ENCODE assay signal across 24 mouse cellular contexts in the genomic region with DNA sequence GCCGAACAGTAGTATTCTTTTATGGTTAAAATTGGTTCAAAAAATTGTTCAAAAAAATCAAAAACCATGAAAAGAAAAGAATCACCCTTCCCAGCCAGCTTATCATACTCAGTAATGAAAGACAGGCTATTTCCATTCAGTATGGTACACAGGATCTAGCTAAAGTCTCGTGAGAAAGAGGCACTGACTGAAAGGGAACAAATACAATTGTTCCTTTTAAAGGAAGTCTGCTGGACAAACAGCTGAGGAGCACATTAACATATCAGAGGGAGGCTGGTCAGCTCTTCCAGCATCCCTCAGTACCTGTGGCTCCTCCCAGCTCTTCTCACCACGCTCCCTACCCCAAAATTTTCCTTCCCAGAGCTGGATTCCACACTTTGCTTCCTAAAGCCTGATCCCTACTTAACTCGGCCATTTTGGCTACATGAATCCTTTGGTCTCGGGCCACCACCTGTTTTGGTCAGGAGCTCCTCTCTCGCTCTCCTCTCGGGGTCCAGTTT. TPM values are rescaled to one million over a fixed set of nuclear protein-coding genes. Genes with fewer than 3 reads are reported as not detected.
DNase-seq lines count a peak whose midpoint lies in the region; ATAC-seq and TF ChIP-seq lines count a peak whose summit lies in the region.
"Had no signal": no experiment of that assay in that cellular context is flagged by ENCODE, and none has a peak within 500 bp of the region (broad histone marks: within the 10 kb centered on the region; RNA-seq: fewer than 3 reads in every experiment).

No protein-coding gene starts in this region.

- no peak overlapping the region for H3K4me2 ChIP-seq in midbrain, embryonic 16.5 days (ENCODE audit: low read length)
- H3K4me2 ChIP-seq in hindbrain, embryonic 14.5 days (replicated peaks), result no peak overlapping the region
- H3K4me2 ChIP-seq: embryonic facial prominence, embryonic 12.5 days; forebrain, embryonic 12.5 days; forebrain, embryonic 15.5 days; heart, embryonic 13.5 days; hindbrain, embryonic 15.5 days had no signal

- WGBS in midbrain, embryonic 10.5 days, result 72% methylated on average over 7 of the region's 7 CpGs
- 58% methylated on average over 7 of the region's 7 CpGs for WGBS in midbrain, embryonic 16.5 days
- 67% methylated on average over 7 of the region's 7 CpGs for WGBS in hindbrain, embryonic 14.5 days

- 0 out of 2 replicates have a peak overlapping the region, but pooled peaks have one; percentile 46 for H3K27ac ChIP-seq in midbrain, embryonic 10.5 days (replicated peaks)
- no peak overlapping the region for H3K27ac ChIP-seq in midbrain, embryonic 16.5 days (ENCODE audit: low read length)
- peak overlapping the region; percentile 9; the same call in 1 of the 2 replicates for H3K27ac ChIP-seq in testis, adult 2 months (ENCODE audit: control insufficient read depth, insufficient read depth, low read depth, low read length)
- no peak overlapping the region for H3K27ac ChIP-seq in hindbrain, embryonic 14.5 days
- H3K27ac ChIP-seq: embryonic facial prominence, embryonic 12.5 days; forebrain, embryonic 12.5 days; forebrain, embryonic 15.5 days; heart, embryonic 13.5 days; hindbrain, embryonic 15.5 days had no signal

- H3K27me3 ChIP-seq in midbrain, embryonic 10.5 days (ENCODE audit: low read depth, poor library complexity, severe bottlenecking), result peaks cover 17% of the 10 kb centered on the region
- H3K27me3 ChIP-seq in midbrain, embryonic 16.5 days (ENCODE audit: control insufficient read depth, insufficient read depth, low read depth, low read length), result no peaks in the 10 kb centered on the region
- H3K27me3 ChIP-seq in testis, adult 2 months (ENCODE audit: control insufficient read depth, insufficient read depth, low read length), result no peaks in the 10 kb centered on the region
- no peaks in the 10 kb centered on the region for H3K27me3 ChIP-seq in hindbrain, embryonic 14.5 days (ENCODE audit: control insufficient read depth, insufficient read depth, low read length)
- H3K27me3 ChIP-seq: embryonic facial prominence, embryonic 12.5 days; forebrain, embryonic 15.5 days; heart, embryonic 13.5 days; hindbrain, embryonic 15.5 days had no signal

- ATAC-seq in midbrain, embryonic 16.5 days, result no peak
- ATAC-seq in hindbrain, embryonic 14.5 days (ENCODE audit: low FRiP score), result no peak
- ATAC-seq: forebrain, embryonic 15.5 days had no signal

- peak; percentile 5 for DNase-seq in embryo, embryonic 10.5 days (ENCODE audit: low spot score)
- no peak for DNase-seq in embryo, embryonic 11 days
- no peak for DNase-seq in midbrain, embryonic 10.5 days (ENCODE audit: low spot score)
- no peak for DNase-seq in testis, postnatal 14 days (ENCODE audit: low spot score)
- peak; percentile 4 for DNase-seq in brain, embryonic 14.5 days (ENCODE audit: low read depth)
- DNase-seq in hindbrain, embryonic 14.5 days (ENCODE audit: low spot score), result no peak
- DNase-seq: adrenal gland, postnatal 10 days; adrenal gland, postnatal 36 days; cerebellum, adult 11 months; cerebellum, adult 2 months; cerebellum, adult 9-11 months; cerebellum, postnatal 25 days; gastrocnemius, postnatal 25 days; heart, adult 18-20 months; heart, postnatal 14 days; heart, postnatal 4 days had no signal

- H3K9me3 ChIP-seq in midbrain, embryonic 10.5 days (replicated peaks), result no peaks in the 10 kb centered on the region
- H3K9me3 ChIP-seq in midbrain, embryonic 16.5 days (replicated peaks; ENCODE audit: control insufficient read depth, low read length, poor library complexity, severe bottlenecking), result no peaks in the 10 kb centered on the region
- no peaks in the 10 kb centered on the region for H3K9me3 ChIP-seq in hindbrain, embryonic 14.5 days (ENCODE audit: control insufficient read depth, low read length)
- H3K9me3 ChIP-seq: embryonic facial prominence, embryonic 12.5 days; forebrain, embryonic 12.5 days; forebrain, embryonic 15.5 days; heart, embryonic 13.5 days; hindbrain, embryonic 15.5 days had no signal

- H3K36me3 ChIP-seq in midbrain, embryonic 10.5 days, result peaks cover 16% of the 10 kb centered on the region
- H3K36me3 ChIP-seq in midbrain, embryonic 16.5 days (ENCODE audit: control insufficient read depth, insufficient read depth, low read length), result peaks cover 10% of the 10 kb centered on the region
- H3K36me3 ChIP-seq in testis, adult 2 months (ENCODE audit: control insufficient read depth, insufficient read depth, low read length), result peaks cover 6% of the 10 kb centered on the region
- peaks cover 23% of the 10 kb centered on the region for H3K36me3 ChIP-seq in hindbrain, embryonic 14.5 days (replicated peaks; ENCODE audit: control insufficient read depth, insufficient read depth)

- H3K9ac ChIP-seq in midbrain, embryonic 16.5 days (ENCODE audit: low read depth, low read length), result no peak overlapping the region
- no peak overlapping the region for H3K9ac ChIP-seq in hindbrain, embryonic 14.5 days
- H3K9ac ChIP-seq: embryonic facial prominence, embryonic 12.5 days; forebrain, embryonic 12.5 days; forebrain, embryonic 15.5 days; heart, embryonic 13.5 days; hindbrain, embryonic 15.5 days had no signal

- no peak for TF ChIP-seq CTCF in testis, adult 2 months (IDR thresholded peaks at IDR 0.05; ENCODE audit: control insufficient read depth, insufficient read depth, insufficient replicate concordance, low read depth, low read length)
- TF ChIP-seq CTCF in brain, embryonic 14.5 days (IDR thresholded peaks at IDR 0.05; ENCODE audit: borderline replicate concordance, extremely low read depth, insufficient read depth, insufficient read length), result no peak

- no peak overlapping the region for H3K4me3 ChIP-seq in midbrain, embryonic 10.5 days
- no peak overlapping the region for H3K4me3 ChIP-seq in midbrain, embryonic 16.5 days (ENCODE audit: low read depth, low read length)
- peak overlapping the region; percentile 70 for H3K4me3 ChIP-seq in testis, adult 2 months (ENCODE audit: control insufficient read depth, low read depth, low read length)
- no peak overlapping the region for H3K4me3 ChIP-seq in hindbrain, embryonic 14.5 days (replicated peaks; ENCODE audit: low read length)
- H3K4me3 ChIP-seq: embryonic facial prominence, embryonic 12.5 days; erythroblast, embryonic 14.5 days; forebrain, embryonic 12.5 days; forebrain, embryonic 15.5 days; heart, embryonic 13.5 days; hindbrain, embryonic 15.5 days had no signal

- TF ChIP-seq POLR2A in testis, adult 2 months (IDR thresholded peaks at IDR 0.05; ENCODE audit: control insufficient read depth, low read depth, low read length), result no peak
- no peak for TF ChIP-seq POLR2A in brain, embryonic 14.5 days (IDR thresholded peaks at IDR 0.05; ENCODE audit: borderline replicate concordance, extremely low read depth, insufficient read depth, insufficient read length, poor library complexity, severe bottlenecking)

- H3K4me1 ChIP-seq in midbrain, embryonic 10.5 days, result peaks cover 27% of the 10 kb centered on the region
- peaks cover 4% of the 10 kb centered on the region; the same call in 1 of the 2 replicates for H3K4me1 ChIP-seq in midbrain, embryonic 16.5 days (ENCODE audit: control insufficient read depth, insufficient read depth, low read length)
- H3K4me1 ChIP-seq in testis, adult 2 months (ENCODE audit: control insufficient read depth, insufficient read depth, low read length), result peaks cover 4% of the 10 kb centered on the region
- no peaks in the 10 kb centered on the region for H3K4me1 ChIP-seq in hindbrain, embryonic 14.5 days (replicated peaks; ENCODE audit: control insufficient read depth, insufficient read depth, low read length)
- H3K4me1 ChIP-seq: embryonic facial prominence, embryonic 12.5 days had no signal

RNA-seq across cellular contexts. Expression of gene Pld6, which starts 5.3 kb away (rescaled TPM):
- polyA plus RNA-seq in midbrain, embryonic 10.5 days (2016; fragmentation: Nextera tagmentation; extraction: Ambion mirVana), result 2.9 and 3.4 TPM in 2 replicates
- polyA plus RNA-seq in midbrain, embryonic 16.5 days (2015; fragmentation: Nextera tagmentation; extraction: Ambion mirVana), result 13.4 and 19.4 TPM in 2 replicates
- 101 and 110 TPM in 2 replicates for polyA plus RNA-seq in testis, adult 2 months (2012; rRNA removed)
- 4.3 and 6.1 TPM in 2 replicates for polyA plus RNA-seq in brain, embryonic 14.5 days (2012; rRNA removed)
- 4.3 and 5.2 TPM in 2 replicates for polyA plus RNA-seq in hindbrain, embryonic 14.5 days (2014; fragmentation: Nextera tagmentation; extraction: Ambion mirVana)
- polyA plus RNA-seq: erythroblast, embryonic 14.5 days had no signal

RNA-seq across cellular contexts. Expression of gene Flcn, which starts 27.7 kb away (rescaled TPM):
- 31.7 and 32.7 TPM in 2 replicates for polyA plus RNA-seq in midbrain, embryonic 10.5 days (2016; fragmentation: Nextera tagmentation; extraction: Ambion mirVana)
- 45.2 and 48.2 TPM in 2 replicates for polyA plus RNA-seq in midbrain, embryonic 16.5 days (2015; fragmentation: Nextera tagmentation; extraction: Ambion mirVana)
- 20.0 and 20.3 TPM in 2 replicates for polyA plus RNA-seq in testis, adult 2 months (2012; rRNA removed)
- polyA plus RNA-seq in brain, embryonic 14.5 days (2012; rRNA removed), result 46.1 and 58.8 TPM in 2 replicates
- polyA plus RNA-seq in hindbrain, embryonic 14.5 days (2014; fragmentation: Nextera tagmentation; extraction: Ambion mirVana), result 35.9 and 39.7 TPM in 2 replicates

RNA-seq across cellular contexts. Expression of gene Nt5m, which starts 57.1 kb away (rescaled TPM):
- polyA plus RNA-seq in midbrain, embryonic 10.5 days (2016; fragmentation: Nextera tagmentation; extraction: Ambion mirVana), result 40.9 and 44.4 TPM in 2 replicates
- 68.5 and 75.8 TPM in 2 replicates for polyA plus RNA-seq in midbrain, embryonic 16.5 days (2015; fragmentation: Nextera tagmentation; extraction: Ambion mirVana)
- polyA plus RNA-seq in testis, adult 2 months (2012; rRNA removed), result 97.1 and 100 TPM in 2 replicates
- 57.5 and 63.4 TPM in 2 replicates for polyA plus RNA-seq in brain, embryonic 14.5 days (2012; rRNA removed)
- 70.0 and 70.1 TPM in 2 replicates for polyA plus RNA-seq in hindbrain, embryonic 14.5 days (2014; fragmentation: Nextera tagmentation; extraction: Ambion mirVana)

RNA-seq across cellular contexts. Expression of gene Cops3, which starts 57.5 kb away (rescaled TPM):
- 249 and 250 TPM in 2 replicates for polyA plus RNA-seq in midbrain, embryonic 10.5 days (2016; fragmentation: Nextera tagmentation; extraction: Ambion mirVana)
- 174 and 180 TPM in 2 replicates for polyA plus RNA-seq in midbrain, embryonic 16.5 days (2015; fragmentation: Nextera tagmentation; extraction: Ambion mirVana)
- polyA plus RNA-seq in testis, adult 2 months (2012; rRNA removed), result 44.1 and 56.9 TPM in 2 replicates
- 57.3 and 75.3 TPM in 2 replicates for polyA plus RNA-seq in brain, embryonic 14.5 days (2012; rRNA removed)
- 198 and 199 TPM in 2 replicates for polyA plus RNA-seq in hindbrain, embryonic 14.5 days (2014; fragmentation: Nextera tagmentation; extraction: Ambion mirVana)

Comparison
In these comparisons a context has a peak if more than half of its experiments do, and no peak if none do; other contexts are left out.
1. DNase-seq: peak in embryo, embryonic 10.5 days (single experiment) and brain, embryonic 14.5 days (single experiment); none in embryo, embryonic 11 days (single experiment), midbrain, embryonic 10.5 days (single experiment), testis, postnatal 14 days (single experiment) and hindbrain, embryonic 14.5 days (single experiment).
2. H3K27ac ChIP-seq: peak in midbrain, embryonic 10.5 days (single experiment) and testis, adult 2 months (single experiment); none in midbrain, embryonic 16.5 days (single experiment) and hindbrain, embryonic 14.5 days (single experiment).